Mouse (Mus musculus) monocyte, adult 2 months (primary cell): ENCODE results near the gene Pomt2.

Source experiments
- DNase-seq, 2 experiments: peaks; one replicate each; pipeline ENCODE4 v3.0.0; 2022; ENCODE audit warnings: low spot score in 2 of 2, low read depth in 1 of 2

Gene Pomt2

GRCm38 (mm10) chr12:87130224-87130623, 17.5 kb downstream of the Pomt2 start:
- DNase-seq: no peak

- no peak for DNase-seq
Observed at GRCm38 (mm10) chr12:87127256-87127655, 20.5 kb downstream of the Pomt2 start.

DNA sequence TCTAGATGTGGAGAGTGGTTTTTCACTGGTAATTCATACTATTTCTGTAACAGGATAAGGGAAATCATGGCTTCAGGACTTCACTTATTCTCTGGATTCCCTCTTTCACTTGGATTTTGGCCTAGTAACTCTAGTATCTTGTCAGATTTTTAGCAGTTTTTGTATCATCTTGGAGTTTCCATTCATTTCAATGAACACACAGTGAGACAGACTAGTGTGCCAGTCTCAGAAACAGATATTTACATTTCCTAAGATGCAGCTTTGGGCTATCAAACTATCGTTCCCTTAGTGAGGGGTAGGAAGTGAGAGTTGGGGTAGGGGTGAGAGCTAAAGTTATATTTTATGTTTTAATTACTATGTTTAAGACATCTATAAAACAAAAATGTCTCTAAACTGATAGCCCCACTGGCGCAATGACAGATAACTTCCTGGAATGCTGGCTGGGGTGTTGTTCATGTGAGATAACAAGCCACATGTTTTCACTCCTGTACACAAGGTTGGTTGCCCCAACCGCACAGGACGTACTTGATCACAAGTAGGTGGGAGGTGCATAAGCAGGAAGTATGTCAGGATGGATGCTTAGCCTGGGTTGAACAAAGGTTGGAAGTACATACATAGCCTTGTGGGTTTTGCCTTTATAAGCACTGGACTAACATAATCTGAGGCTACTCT, 25.7 kb downstream of the Pomt2 start:
- DNase-seq: no peak

GRCm38 (mm10) chr12:87107357-87107977, 40.3 kb downstream of the Pomt2 start:
- no peak for DNase-seq

DNA sequence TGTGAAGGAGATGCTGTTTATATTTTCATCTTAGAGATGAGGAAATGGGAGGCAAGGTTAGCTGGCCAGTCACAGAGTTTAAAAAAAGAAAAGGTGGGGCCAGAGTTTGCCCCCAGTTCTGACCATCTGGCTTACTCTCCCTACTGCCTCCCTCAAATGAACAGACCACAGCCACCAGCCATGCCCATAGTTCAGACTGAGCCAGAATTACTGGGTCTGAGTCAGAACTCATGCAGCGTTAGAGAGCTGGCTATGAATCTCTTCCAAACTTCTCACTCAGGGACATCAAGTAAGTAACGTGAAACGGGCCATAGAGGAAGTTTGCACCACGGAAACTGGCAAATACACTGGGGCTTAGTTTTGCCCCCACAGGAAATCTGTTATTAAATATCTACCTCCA, 43.0 kb downstream of the Pomt2 start:
- DNase-seq: no peak

DNA sequence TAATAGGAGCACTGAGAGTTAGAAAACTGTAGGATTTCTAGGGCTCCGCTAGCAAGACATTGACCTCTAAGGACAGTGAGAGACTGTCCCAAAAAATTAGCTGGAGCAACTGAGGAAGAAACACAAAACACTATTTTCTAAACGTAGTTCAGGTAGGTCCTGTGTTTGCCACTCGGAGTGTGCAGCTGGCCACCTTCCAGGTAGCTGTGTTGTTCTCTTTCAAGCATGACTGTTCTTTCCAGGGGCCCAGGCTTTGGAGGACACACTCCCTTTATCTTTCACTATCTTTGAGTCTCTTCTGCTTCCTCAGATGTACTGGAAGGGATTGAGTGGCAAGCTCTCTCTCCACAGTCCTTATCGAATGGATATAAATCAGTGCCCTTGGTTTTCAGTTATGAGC, 44.3 kb downstream of the Pomt2 start:
- DNase-seq: no peak

- DNase-seq: no peak
Observed at GRCm38 (mm10) chr12:87102165-87102631, 45.6 kb downstream of the Pomt2 start, which contains the start of gene Ngb. Ngb (minus strand) TSS chr12:87102539.

DNA sequence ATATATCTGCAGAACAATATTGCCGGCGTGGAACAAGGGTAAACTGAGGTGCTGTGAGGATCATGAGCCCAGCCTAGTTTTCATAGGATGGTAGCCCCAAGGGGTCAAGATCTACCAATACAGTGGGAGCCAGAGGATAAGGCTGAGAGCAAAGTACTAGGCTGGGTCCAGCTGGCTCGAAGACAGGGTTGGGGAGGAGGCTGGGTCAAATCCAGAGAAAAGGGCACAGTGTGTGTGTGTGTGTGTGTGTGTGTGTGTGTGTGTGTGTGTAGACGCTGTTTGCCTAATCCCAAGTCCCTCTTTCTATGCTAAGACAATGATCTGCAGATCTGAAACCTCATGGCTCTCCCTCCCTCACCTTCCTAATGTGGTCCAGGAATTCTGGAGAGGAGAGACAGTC, 47.4 kb downstream of the Pomt2 start:
- DNase-seq: no peak

- DNase-seq: no peak
Observed at GRCm38 (mm10) chr12:87093671-87094070, 54.1 kb downstream of the Pomt2 start.

- DNase-seq: no peak
Observed at GRCm38 (mm10) chr12:87093249-87093648, 54.5 kb downstream of the Pomt2 start.

DNA sequence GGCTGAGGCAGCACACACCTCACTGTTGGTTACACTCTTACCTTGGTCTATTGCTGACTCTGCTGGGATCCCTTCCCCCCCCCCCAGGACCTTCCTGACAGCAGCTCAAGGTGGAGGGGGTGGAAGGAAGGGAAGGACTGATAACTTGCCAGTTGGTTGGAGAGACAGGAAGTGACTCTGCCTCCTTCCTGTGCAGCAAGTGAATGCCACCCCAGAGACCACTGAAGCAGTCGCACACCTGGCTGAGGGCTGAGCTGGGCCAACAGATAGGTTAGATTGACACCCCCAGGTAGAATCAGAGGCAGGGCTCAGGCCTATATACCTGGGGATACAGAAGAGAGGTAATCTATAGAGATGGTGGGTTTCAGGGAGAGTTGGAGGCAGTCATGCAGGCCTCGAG, 55.9 kb downstream of the Pomt2 start:
- no peak for DNase-seq

GRCm38 (mm10) chr12:87089701-87090100, 58.1 kb downstream of the Pomt2 start:
- DNase-seq: no peak

GRCm38 (mm10) chr12:87089255-87089654, 58.5 kb downstream of the Pomt2 start:
- DNase-seq: no peak

GRCm38 (mm10) chr12:87088331-87088730, 59.4 kb downstream of the Pomt2 start:
- DNase-seq: no peak

- DNase-seq: no peak
Observed at GRCm38 (mm10) chr12:87087236-87087635, 60.5 kb downstream of the Pomt2 start.

GRCm38 (mm10) chr12:87082797-87083196, 65.0 kb downstream of the Pomt2 start:
- DNase-seq: no peak

DNA sequence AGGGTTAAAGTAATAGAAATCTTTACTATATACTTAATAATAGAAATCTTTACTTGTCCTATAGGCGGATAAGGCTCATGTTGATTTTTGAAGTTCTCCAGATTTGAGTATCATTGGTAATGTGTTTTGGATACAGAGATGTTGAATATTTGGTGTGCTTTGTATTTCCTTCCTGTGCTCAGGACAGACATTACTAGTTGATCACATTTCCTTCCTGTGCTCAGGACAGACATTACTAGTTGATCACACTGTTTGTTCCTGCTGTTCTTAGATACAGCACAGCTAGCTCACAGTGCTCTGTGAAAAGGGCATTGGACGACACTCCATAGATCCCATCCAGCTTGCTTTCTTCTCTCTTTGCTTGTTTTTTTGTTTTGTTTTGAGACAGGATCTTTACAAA, 71.2 kb downstream of the Pomt2 start:
- DNase-seq: no peak

- DNase-seq: no peak
Observed at GRCm38 (mm10) chr12:87070520-87070919, 77.2 kb downstream of the Pomt2 start.

GRCm38 (mm10) chr12:87066429-87066828, 81.3 kb downstream of the Pomt2 start:
- no peak for DNase-seq

DNA sequence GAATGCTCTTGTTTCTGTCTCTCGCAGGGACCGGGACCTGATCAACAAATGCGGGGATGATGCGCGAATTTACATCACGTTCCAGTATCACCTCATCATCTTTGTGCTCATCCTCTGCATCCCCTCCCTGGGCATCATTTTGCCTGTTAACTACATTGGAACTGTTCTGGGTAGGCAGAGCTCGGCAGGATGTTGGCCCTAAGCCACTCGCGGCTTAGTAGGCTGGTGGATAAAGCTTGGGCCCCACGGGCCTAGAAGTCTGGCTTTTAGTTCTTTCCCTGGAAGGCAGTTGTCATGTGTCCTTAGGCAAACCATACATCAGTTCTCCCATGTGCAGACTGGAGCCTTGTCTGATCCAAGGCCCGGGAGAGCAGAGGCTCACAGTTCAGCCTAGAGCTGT, 82.3 kb downstream of the Pomt2 start:
- no peak for DNase-seq

GRCm38 (mm10) chr12:87057066-87057465, 90.7 kb downstream of the Pomt2 start:
- no peak for DNase-seq
